Mouse (Mus musculus): ENCODE measurements around the gene Msi2.

The Msi2 gene

GRCm38 (mm10) chr11:88592099-88592498 is 126.2 kb downstream of the Msi2 start:
- in situ Hi-C loops (cut with MseI, MboI): no loop called here

GRCm38 (mm10) chr11:88590647-88591046 is 127.7 kb downstream of the Msi2 start:
- in situ Hi-C loops (cut with MseI, MboI): no loop called here

- in situ Hi-C loops (cut with MseI, MboI): no loop called here
These were observed 128.7 kb downstream of the Msi2 start for GRCm38 (mm10) chr11:88589641-88590040.

- in situ Hi-C loops (cut with MseI, MboI): no loop called here
These were observed 129.6 kb downstream of the Msi2 start for GRCm38 (mm10) chr11:88588688-88589210.

GRCm38 (mm10) chr11:88587710-88588109 is 130.6 kb downstream of the Msi2 start:
- in situ Hi-C loops (cut with MseI, MboI): no loop called here

- in situ Hi-C loops (cut with MseI, MboI): no loop called here
These were observed 132.4 kb downstream of the Msi2 start for GRCm38 (mm10) chr11:88585880-88586279.

GRCm38 (mm10) chr11:88585171-88585632 is 133.1 kb downstream of the Msi2 start:
- in situ Hi-C loops (cut with MseI, MboI): no loop called here

GRCm38 (mm10) chr11:88583866-88584265 is 134.4 kb downstream of the Msi2 start:
- in situ Hi-C loops (cut with MseI, MboI): no loop called here

GRCm38 (mm10) chr11:88583259-88583833 is 135.0 kb downstream of the Msi2 start:
- in situ Hi-C loops (cut with MseI, MboI): no loop called here

- in situ Hi-C loops (cut with MseI, MboI): no loop called here
These were observed 135.5 kb downstream of the Msi2 start for GRCm38 (mm10) chr11:88582781-88583180.

GRCm38 (mm10) chr11:88582021-88582707 is 136.1 kb downstream of the Msi2 start:
- in situ Hi-C loops (cut with MseI, MboI): no loop called here

- in situ Hi-C loops (cut with MseI, MboI): no loop called here
These were observed 136.9 kb downstream of the Msi2 start for GRCm38 (mm10) chr11:88581375-88581774.

- in situ Hi-C loops (cut with MseI, MboI): no loop called here
These were observed 139.6 kb downstream of the Msi2 start for GRCm38 (mm10) chr11:88578700-88579099.

- in situ Hi-C loops (cut with MseI, MboI): no loop called here
These were observed 141.2 kb downstream of the Msi2 start for GRCm38 (mm10) chr11:88577076-88577475.

GRCm38 (mm10) chr11:88576233-88576998 is 141.9 kb downstream of the Msi2 start:
- in situ Hi-C loops (cut with MseI, MboI): no loop called here

GRCm38 (mm10) chr11:88574575-88575360 is 143.5 kb downstream of the Msi2 start:
- in situ Hi-C loops (cut with MseI, MboI): no loop called here

- in situ Hi-C loops (cut with MseI, MboI): no loop called here
These were observed 145.3 kb downstream of the Msi2 start for GRCm38 (mm10) chr11:88573013-88573412.

GRCm38 (mm10) chr11:88572461-88572860 is 145.9 kb downstream of the Msi2 start:
- in situ Hi-C loops (cut with MseI, MboI): no loop called here

- in situ Hi-C loops (cut with MseI, MboI): no loop called here
These were observed 147.6 kb downstream of the Msi2 start for GRCm38 (mm10) chr11:88570715-88571202.

- in situ Hi-C loops (cut with MseI, MboI): no loop called here
These were observed 151.4 kb downstream of the Msi2 start for GRCm38 (mm10) chr11:88566613-88567606.

All from mouse trophoblast stem cell (cell line).